Mouse (Mus musculus): ENCODE data around the gene Pmm1. TPM values are rescaled to one million over a fixed set of nuclear protein-coding genes. Genes with fewer than 3 reads are reported as not detected.
"Not testable (repeated sequence)": the region's sequence is repeated elsewhere in the genome, so short reads cannot be mapped to it uniquely, and the experiment has no call there.

Gene Pmm1
- 10 to 100 TPM; 26.6 to 27.0 TPM for total RNA-seq (2021)

GRCm38 (mm10) chr15:81960171-81961077, at the start of gene Pmm1:
TSS of gene Pmm1 (minus strand) at chr15:81960930.
- intact Hi-C loops (cut with DNase I) = loop anchor here (1.0 kb wide), 1 partner anchor 29 kb away; no protein-coding TSS in a partner anchor
- peak; percentile 94 for DNase-seq (ENCODE audit: low spot score)

DNA sequence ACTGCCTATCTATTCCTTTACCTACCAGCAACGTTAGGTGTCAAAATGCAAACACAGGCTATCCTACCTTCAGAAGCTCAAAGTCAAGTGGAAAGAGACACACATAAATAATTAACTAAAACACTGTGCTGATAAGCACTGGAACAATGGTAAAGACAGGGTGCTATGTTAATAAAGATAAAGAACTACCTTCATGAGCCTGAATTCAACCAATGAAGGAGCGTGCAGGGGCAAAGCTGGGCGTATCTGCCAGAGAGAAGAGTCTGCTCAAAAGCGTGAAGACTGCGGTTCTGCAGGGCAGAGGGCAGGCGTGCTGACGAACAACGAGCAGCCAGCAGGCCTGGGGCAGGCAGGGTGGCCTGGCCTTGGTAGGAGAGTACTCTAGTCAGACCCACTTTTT, 43.5 kb upstream of the Pmm1 start:
- intact Hi-C loops (cut with DNase I) = no loop called here
- DNase-seq (ENCODE audit: low spot score) = no peak

DNA sequence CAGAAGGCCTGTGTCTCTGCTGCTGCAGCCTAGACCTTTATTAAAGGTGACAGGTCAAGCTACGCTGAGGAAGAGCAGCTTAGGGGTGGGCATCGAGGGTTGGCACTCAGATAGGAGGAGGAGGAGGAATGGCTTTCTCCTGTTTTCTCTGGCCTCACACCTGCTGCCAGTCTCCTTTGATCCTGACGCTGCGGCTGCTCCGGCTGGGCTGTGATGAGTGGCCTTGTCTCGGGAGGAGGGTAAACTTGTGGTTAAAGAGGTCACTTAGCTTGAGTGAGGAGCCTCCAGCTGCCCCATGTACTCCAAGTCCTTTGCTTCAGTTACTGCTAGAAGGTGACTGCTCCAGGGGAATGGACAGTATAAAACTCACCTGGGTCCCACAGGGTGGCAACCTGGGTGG, 33.3 kb upstream of the Pmm1 start:
- DNase-seq (ENCODE audit: low spot score) = no peak
- intact Hi-C loops (cut with DNase I) = no loop called here

DNA sequence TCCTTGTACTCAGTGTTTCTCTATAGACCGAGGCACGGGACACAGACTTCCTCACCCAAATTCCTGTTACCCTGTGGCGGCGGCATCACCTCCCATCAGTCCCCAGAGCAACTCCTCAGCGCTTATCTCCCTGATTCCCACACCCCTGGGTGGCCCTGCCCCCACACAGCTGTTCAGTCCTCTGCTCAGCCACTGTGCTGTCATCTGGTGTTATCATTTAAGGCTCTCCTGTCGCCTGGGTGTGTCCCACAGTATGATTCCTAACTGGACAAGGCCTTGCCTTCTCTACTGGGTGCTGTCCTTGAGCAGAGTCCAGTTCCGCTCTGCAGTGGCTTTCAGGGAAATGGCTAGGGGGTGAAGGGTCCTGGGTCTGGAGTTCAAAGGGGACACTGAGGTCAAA, 29.8 kb upstream of the Pmm1 start:
- intact Hi-C loops (cut with DNase I) = no loop called here
- no peak for DNase-seq (ENCODE audit: low spot score)

- DNase-seq (ENCODE audit: low spot score) = peak; percentile 76
- intact Hi-C loops (cut with DNase I) = loop anchor here (1.0 to 2.0 kb wide), 2 partner anchors 29 to 51 kb away; partner anchors contain the start of gene Pmm1
These were observed 28.8 kb upstream of the Pmm1 start for GRCm38 (mm10) chr15:81989371-81990062.

GRCm38 (mm10) chr15:81987646-81988045, 26.9 kb upstream of the Pmm1 start, which contains the start of gene Xrcc6:
TSS of gene Xrcc6 (plus strand) at chr15:81987835.
- DNase-seq (ENCODE audit: low spot score) = no peak
- intact Hi-C loops (cut with DNase I) = loop anchor here (2.0 kb wide), 1 partner anchor 49 kb away; no protein-coding TSS in a partner anchor

DNA sequence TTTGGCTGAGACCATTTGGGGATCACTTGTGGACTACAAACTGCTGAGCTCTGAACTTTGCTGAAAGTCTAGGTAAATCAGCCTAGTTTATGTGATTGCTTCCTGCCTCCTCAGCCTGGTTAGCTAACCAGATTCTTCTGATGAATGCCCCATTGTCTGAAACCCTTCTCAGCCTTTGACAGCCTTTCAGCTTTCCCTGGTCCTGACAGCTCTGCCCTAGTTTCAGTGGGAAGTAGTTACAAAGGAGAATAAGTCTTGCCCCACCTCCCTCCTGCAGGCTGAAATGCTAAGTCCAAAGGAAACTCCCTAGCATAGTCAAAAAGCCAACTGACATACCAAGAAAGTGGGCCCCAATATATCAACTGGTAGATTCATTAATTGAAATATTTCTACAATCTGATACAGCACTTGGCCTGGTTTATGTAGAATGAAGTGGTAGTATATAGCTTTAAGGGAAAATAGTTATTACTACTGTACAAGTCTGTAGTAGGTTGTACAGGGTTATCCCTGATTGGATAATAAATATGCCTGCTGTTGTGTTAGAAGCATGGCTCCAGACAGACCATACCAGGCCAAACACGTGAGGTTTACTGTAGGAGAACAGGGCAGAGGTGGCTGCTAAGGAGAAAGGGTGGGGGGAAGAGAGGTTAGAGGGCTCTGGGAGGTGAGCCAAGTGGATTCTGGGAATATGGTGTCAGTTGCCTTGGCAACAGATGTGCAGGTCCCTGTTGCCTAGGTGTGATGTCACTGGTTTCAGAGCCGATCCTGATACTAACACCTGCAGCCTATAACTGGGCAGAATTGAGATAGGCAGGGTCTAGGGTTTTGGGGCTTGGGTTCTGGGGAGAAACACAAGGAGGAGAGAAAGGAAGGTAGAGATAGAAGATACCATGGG, 24.8 kb upstream of the Pmm1 start:
- intact Hi-C loops (cut with DNase I) = no loop called here
- DNase-seq (ENCODE audit: low spot score) = no peak

GRCm38 (mm10) chr15:81982173-81982572, 21.4 kb upstream of the Pmm1 start:
- no peak for DNase-seq (ENCODE audit: low spot score)
- intact Hi-C loops (cut with DNase I) = no loop called here

GRCm38 (mm10) chr15:81980321-81980720, 19.6 kb upstream of the Pmm1 start, which contains the start of gene 1700029P11Rik:
TSS of gene 1700029P11Rik (plus strand) at chr15:81980540.
- intact Hi-C loops (cut with DNase I) = no loop called here
- DNase-seq (ENCODE audit: low spot score) = no peak

GRCm38 (mm10) chr15:81975156-81975555, 14.4 kb upstream of the Pmm1 start:
- DNase-seq (ENCODE audit: low spot score); intact Hi-C loops (cut with DNase I): not testable (repeated sequence)

GRCm38 (mm10) chr15:81970498-81970897, 9.8 kb upstream of the Pmm1 start:
- intact Hi-C loops (cut with DNase I); DNase-seq (ENCODE audit: low spot score): not testable (repeated sequence)

- intact Hi-C loops (cut with DNase I); DNase-seq (ENCODE audit: low spot score): not testable (repeated sequence)
These were observed 8.9 kb upstream of the Pmm1 start for GRCm38 (mm10) chr15:81969635-81970034.

DNA sequence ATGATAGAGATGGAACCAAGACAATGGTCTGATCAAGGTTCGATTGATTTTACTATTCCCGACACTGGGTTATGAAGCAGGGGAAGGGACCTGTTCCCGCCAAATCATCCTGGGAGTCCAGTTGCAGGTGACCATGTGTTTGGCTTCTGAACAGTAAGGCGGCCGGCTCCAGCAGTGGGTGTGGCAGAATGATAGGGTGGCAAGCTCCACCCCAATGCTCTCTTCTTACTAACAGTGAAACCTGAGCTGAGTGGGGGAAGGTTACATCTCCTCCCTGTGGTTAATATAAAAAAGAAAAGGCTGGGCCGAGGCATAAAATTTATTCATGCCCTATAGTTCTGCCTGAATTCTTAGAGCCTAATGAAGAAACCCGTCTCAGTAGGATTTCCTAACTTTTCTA, 8.4 kb upstream of the Pmm1 start:
- DNase-seq (ENCODE audit: low spot score) = no peak
- intact Hi-C loops (cut with DNase I) = no loop called here

DNA sequence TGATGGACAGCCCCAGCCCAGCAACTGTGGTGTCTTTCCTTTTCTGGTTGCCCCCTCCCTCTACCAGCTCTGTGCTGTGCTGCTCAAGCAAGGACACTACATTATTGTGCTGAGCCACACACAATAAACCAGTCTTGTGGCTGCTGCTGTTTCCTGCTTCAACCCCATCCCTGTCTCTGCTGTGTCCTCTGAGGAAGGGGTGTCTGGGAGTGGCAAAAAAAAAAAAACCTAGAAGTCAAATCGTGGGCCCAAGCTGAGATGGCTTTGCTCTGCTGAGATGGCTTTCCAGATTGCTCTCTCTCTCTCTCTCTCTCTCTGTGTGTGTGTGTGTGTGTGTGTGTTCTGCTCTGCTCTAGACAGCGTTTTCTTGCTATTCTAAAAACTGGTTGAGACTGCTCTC, 7.7 kb upstream of the Pmm1 start:
- intact Hi-C loops (cut with DNase I) = no loop called here
- DNase-seq (ENCODE audit: low spot score) = no peak

DNA sequence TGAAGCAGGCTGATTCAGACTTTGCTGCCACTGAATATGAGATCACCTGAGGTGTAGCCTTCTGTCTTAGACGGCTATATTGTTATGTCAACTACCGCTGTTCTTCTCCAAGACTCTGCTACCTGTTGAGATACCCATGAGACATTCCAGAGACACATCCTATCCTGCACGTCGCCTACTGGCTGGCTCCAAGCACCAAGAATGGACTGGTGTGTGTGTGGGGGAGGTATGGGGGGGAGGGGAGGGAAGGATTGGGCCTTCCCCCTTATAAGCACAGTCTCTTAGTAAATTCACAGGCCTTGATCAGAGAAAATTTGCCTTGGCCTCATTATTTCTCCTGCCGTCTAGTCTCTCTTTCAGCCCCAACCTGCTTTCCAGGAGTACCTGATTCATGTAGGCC, 7.1 kb upstream of the Pmm1 start:
- intact Hi-C loops (cut with DNase I) = no loop called here
- DNase-seq (ENCODE audit: low spot score) = no peak

GRCm38 (mm10) chr15:81966062-81966829, 5.5 kb upstream of the Pmm1 start:
- intact Hi-C loops (cut with DNase I) = no loop called here
- no peak for DNase-seq (ENCODE audit: low spot score)

DNA sequence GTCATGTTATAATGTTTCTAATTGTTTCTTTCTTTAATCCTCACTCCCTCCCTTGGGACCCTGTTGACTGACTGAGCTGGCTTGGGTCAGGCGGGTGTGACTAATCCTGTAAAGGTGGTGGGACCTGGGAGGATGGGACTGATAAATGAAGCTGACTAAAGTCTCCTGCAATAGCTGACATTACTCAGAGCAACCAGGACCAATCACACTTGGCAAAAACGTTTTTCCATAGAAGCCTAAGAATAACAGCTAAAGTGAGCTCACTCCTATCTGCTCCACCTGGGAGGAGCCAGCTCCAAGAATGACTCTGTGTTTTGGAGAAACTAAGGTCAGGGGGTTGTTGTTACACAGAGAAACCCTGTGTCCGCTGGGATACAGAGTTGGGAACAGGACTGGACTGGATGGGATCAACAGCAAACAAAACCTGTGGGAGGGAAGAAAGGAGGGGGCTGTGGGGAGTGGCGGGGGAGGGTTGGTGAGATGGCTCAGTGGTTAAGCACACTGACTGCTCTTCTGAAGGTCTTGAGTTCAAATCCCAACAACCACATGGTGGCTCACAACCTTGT, 4.3 kb upstream of the Pmm1 start:
- no peak for DNase-seq (ENCODE audit: low spot score)
- intact Hi-C loops (cut with DNase I) = no loop called here

DNA sequence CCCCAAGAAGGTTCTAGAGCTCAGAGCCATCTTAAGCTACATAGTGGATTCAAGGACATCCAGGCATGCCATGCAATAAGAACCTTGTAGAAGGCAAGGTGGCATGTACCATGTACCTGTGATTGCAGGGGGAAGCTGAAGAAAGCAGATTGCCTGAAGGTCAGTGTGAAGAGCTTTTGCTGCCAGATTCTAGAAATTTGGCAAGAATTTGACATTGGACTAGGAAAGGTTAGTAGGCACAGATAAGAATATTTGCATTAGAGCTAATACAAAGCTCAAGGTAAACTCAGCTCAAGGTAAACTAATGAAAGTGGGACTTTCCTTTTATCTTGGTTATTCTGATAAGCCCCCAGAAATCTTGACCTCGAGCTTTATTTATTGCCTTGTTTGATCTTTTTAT, 3.5 kb upstream of the Pmm1 start:
- no peak for DNase-seq (ENCODE audit: low spot score)
- intact Hi-C loops (cut with DNase I) = no loop called here

DNA sequence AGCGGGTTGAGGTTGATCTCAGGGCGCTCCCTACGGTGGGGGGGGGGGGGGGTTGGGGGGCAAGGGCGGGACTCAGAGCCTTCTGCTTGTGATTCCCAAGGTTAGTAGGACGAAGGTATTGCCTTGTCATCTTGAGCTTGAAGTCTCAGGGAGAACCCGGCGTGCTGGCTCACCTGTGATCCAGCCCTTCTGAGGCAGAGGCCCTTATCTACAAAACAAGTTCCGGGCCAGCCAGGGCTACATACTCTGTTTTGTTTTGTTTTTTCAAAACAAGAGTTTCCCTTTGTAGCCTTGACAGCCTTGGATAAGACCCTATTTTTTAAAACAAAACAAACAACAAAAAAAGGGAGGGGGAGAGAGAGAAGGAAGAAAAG, 335 bp upstream of the Pmm1 start:
- no peak for DNase-seq (ENCODE audit: low spot score)
- intact Hi-C loops (cut with DNase I) = no loop called here

Measured in heart, postnatal 25 days (tissue).